Mouse (Mus musculus): ENCODE measurements around the gene Camk1d. TPM values are rescaled to one million over a fixed set of nuclear protein-coding genes. Genes with fewer than 3 reads are reported as not detected.

Gene Camk1d
- polyA plus RNA-seq, 1 experiment from 2014 or later = 1.3 TPM

DNA sequence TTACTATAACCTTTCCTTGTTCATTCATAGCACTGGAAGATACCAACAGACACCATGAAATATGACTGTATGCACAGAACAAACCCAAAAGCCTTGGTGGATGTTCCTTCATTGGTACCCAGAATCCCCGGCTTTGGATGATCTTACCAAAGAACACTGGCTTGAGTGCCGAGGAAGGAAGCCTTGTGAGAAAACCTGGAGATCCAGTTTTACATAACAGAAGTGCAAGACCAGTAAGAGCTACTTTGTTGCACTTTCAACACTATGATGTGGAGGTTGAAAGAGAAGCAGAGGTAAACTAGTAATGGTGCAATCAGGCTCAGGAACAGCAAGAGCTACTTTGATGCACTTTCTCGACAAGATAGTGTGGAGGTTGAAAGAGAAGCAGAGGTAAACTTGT lies 234.4 kb downstream of the Camk1d start:
- H3K4me2 ChIP-seq = no peak overlapping the region
- H3K27me3 ChIP-seq (replicated peaks) = no peaks in the 10 kb centered on the region
- H3K4me3 ChIP-seq = no peak overlapping the region
- H3K9me3 ChIP-seq (replicated peaks) = no peaks in the 10 kb centered on the region
- no peak overlapping the region for H3K27ac ChIP-seq
- no peak for ATAC-seq
- 77% methylated on average over 3 of the region's 3 CpGs for WGBS (ENCODE audit: insufficient replicate concordance)
- H3K4me1 ChIP-seq = no peaks in the 10 kb centered on the region
- H3K36me3 ChIP-seq = no peaks in the 10 kb centered on the region
- no peak overlapping the region for H3K9ac ChIP-seq

GRCm38 (mm10) chr2:5478709-5479108 lies 235.6 kb downstream of the Camk1d start:
- no peak overlapping the region for H3K4me2 ChIP-seq
- H3K27me3 ChIP-seq (replicated peaks) = no peaks in the 10 kb centered on the region
- 53% methylated on average over 5 of the region's 5 CpGs for WGBS (ENCODE audit: insufficient replicate concordance)
- no peak overlapping the region for H3K9ac ChIP-seq
- H3K27ac ChIP-seq = no peak overlapping the region
- H3K36me3 ChIP-seq = no peaks in the 10 kb centered on the region
- H3K4me1 ChIP-seq = no peaks in the 10 kb centered on the region
- ATAC-seq = no peak
- H3K4me3 ChIP-seq = no peak overlapping the region
- H3K9me3 ChIP-seq (replicated peaks) = no peaks in the 10 kb centered on the region

- Histone ChIP-seq H3K36me3 (no peaks in the 10 kb centered on the region), H3K9ac (no peak overlapping the region), H3K27ac (no peak overlapping the region), H3K4me2 (no peak overlapping the region), H3K27me3 (replicated peaks) (no peaks in the 10 kb centered on the region), H3K9me3 (replicated peaks) (no peaks in the 10 kb centered on the region), H3K4me3 (no peak overlapping the region), H3K4me1 (no peaks in the 10 kb centered on the region)
- WGBS (ENCODE audit: insufficient replicate concordance) = 86% methylated on average over 4 of the region's 4 CpGs
- no peak for ATAC-seq
Observed at GRCm38 (mm10) chr2:5478256-5478655, 236.1 kb downstream of the Camk1d start.

DNA sequence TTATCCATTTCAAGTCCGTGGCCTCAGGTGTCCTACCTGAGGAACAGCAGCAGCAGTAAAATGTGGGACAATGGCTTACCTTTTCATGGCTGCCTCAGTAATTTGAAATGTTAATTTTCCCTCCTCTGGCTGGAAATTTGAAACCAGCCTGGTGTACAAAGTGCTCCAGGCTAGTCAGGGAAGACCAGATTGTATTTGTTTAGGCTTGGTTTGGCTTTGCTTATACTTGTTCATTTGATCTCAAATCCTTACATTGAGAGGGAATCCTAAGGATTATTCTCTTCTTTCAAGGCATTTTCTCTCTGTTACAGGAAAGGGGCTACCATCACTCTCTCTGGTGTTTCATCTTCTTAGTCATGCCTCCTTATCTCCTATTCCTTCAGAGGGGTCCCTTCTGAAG lies 236.8 kb downstream of the Camk1d start:
- H3K27ac ChIP-seq = no peak overlapping the region
- no peaks in the 10 kb centered on the region for H3K36me3 ChIP-seq
- no peaks in the 10 kb centered on the region for H3K27me3 ChIP-seq (replicated peaks)
- WGBS (ENCODE audit: insufficient replicate concordance) = 62% methylated on average over 1 of the region's 1 CpGs
- no peak overlapping the region for H3K9ac ChIP-seq
- H3K4me3 ChIP-seq = no peak overlapping the region
- H3K9me3 ChIP-seq (replicated peaks) = no peaks in the 10 kb centered on the region
- H3K4me1 ChIP-seq = no peaks in the 10 kb centered on the region
- no peak for ATAC-seq
- H3K4me2 ChIP-seq = no peak overlapping the region

DNA sequence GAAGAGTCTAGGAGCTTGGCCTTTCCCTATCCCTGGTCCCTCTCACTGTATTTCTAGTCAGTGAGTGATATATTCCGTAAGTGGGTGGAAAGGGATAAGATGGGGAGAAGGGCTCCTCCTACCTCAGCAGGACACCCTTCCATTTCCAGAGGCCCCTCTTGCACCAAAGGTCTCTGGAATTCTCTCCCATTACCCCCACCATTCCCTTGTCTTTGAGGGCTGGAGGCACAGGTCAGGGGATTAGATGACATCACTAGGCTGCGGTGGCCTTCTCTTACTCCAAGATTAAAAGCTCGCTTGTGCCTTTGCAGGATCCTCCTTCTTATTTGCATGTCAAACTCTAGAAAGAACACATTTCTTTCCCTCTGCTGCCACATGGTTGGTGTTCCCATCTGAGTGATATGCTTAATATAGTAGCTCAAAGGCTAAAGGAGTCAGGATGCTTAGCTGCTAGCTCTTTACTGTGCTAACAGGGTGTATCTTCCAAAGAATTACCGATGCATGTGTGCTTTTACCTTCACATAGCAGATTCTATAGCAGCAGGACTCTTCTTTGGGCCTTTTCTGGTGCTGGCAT lies 244.9 kb downstream of the Camk1d start:
- H3K27ac ChIP-seq = no peak overlapping the region
- no peak overlapping the region for H3K9ac ChIP-seq
- H3K4me1 ChIP-seq = no peaks in the 10 kb centered on the region
- H3K4me2 ChIP-seq = no peak overlapping the region
- no peaks in the 10 kb centered on the region for H3K9me3 ChIP-seq (replicated peaks)
- H3K4me3 ChIP-seq = no peak overlapping the region
- no peaks in the 10 kb centered on the region for H3K27me3 ChIP-seq (replicated peaks)
- no peaks in the 10 kb centered on the region for H3K36me3 ChIP-seq
- 71% methylated on average over 4 of the region's 4 CpGs for WGBS (ENCODE audit: insufficient replicate concordance)
- ATAC-seq = no peak

DNA sequence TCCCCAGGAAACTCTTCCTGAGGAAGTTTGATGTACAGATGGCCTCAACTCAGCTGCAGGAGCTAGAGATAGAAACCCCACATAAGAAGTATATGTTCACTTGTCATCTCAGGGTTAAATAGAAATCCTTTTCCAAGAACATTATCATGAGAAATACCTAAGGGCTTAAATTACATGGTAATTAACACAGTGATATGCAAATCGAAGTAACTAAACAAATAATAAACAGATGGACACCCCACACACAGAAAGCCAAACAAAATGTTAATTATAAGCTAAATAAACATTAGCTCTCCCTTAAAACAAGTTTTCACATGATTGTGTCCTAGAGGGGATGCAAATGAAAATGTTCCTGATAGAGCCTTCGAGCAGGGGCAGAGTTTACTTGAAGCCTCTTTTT lies 246.8 kb downstream of the Camk1d start:
- no peak overlapping the region for H3K27ac ChIP-seq
- 48% methylated on average over 2 of the region's 2 CpGs for WGBS (ENCODE audit: insufficient replicate concordance)
- no peak overlapping the region for H3K4me2 ChIP-seq
- no peak for ATAC-seq
- no peaks in the 10 kb centered on the region for H3K4me1 ChIP-seq
- no peaks in the 10 kb centered on the region for H3K36me3 ChIP-seq
- no peaks in the 10 kb centered on the region for H3K9me3 ChIP-seq (replicated peaks)
- no peaks in the 10 kb centered on the region for H3K27me3 ChIP-seq (replicated peaks)
- H3K9ac ChIP-seq = no peak overlapping the region
- H3K4me3 ChIP-seq = no peak overlapping the region

DNA sequence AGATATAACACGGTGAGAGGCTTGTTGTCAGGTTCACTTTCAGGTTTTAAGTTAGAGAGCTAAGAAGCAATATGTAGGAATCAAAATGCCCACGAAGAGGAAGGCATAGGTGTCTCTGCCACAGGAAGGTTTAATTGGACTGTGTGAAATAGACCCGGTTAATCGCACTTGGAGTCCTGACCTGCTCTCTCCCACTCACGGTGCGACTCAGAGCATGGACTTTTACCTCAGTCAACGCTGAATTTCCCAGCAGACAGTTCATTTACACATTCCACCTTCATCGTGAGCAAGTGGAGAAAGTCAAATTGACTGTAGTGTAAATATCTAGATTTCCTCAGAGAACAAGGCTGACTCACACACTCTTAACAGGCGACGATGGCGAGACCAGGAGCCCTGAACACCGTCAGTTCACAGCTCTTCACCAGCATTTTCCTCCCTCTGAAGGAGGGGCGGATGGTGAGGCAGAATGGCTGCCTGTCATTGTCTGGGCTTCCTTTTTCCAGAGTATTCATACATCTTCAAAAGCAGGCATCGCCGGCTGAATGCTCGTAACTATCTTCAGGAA lies 255.6 kb downstream of the Camk1d start:
- Histone ChIP-seq H3K27me3 (replicated peaks) (no peaks in the 10 kb centered on the region), H3K4me3 (no peak overlapping the region), H3K9ac (no peak overlapping the region), H3K27ac (no peak overlapping the region), H3K4me2 (no peak overlapping the region), H3K4me1 (peaks cover 6% of the 10 kb centered on the region), H3K9me3 (replicated peaks) (no peaks in the 10 kb centered on the region), H3K36me3 (no peaks in the 10 kb centered on the region)
- WGBS (ENCODE audit: insufficient replicate concordance) = 66% methylated on average over 16 of the region's 16 CpGs
- no peak for ATAC-seq

GRCm38 (mm10) chr2:5458075-5458494 lies 256.2 kb downstream of the Camk1d start:
- no peak overlapping the region for H3K4me3 ChIP-seq
- peaks cover 6% of the 10 kb centered on the region for H3K4me1 ChIP-seq
- WGBS (ENCODE audit: insufficient replicate concordance) = 77% methylated on average over 5 of the region's 5 CpGs
- H3K36me3 ChIP-seq = no peaks in the 10 kb centered on the region
- H3K4me2 ChIP-seq = no peak overlapping the region
- no peaks in the 10 kb centered on the region for H3K9me3 ChIP-seq (replicated peaks)
- ATAC-seq = no peak
- H3K9ac ChIP-seq = no peak overlapping the region
- H3K27me3 ChIP-seq (replicated peaks) = no peaks in the 10 kb centered on the region
- H3K27ac ChIP-seq = no peak overlapping the region

DNA sequence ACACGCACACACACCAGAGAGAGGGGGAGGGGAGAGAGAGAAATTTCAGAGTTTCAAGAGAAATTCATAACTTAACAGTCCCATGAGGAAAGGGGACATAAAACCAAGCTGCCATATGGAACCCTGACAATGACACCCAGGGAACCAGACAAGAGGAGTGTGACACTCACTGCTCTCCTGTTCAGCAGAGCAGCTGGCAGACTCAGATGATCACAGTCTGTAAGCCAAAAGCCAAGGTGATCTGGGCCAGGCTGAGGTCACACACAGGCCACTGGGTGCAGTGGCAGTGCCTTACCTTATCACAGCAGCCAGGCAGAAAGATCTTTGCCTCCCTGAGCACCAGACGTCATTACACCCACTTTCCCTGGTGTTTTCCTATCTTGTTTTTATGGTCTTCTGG lies 258.2 kb downstream of the Camk1d start:
- H3K4me3 ChIP-seq = no peak overlapping the region
- no peaks in the 10 kb centered on the region for H3K36me3 ChIP-seq
- no peak overlapping the region for H3K4me2 ChIP-seq
- 17% methylated on average over 1 of the region's 2 CpGs for WGBS (ENCODE audit: insufficient replicate concordance)
- no peak overlapping the region for H3K27ac ChIP-seq
- no peak overlapping the region for H3K9ac ChIP-seq
- H3K9me3 ChIP-seq (replicated peaks) = no peaks in the 10 kb centered on the region
- H3K4me1 ChIP-seq = peaks cover 6% of the 10 kb centered on the region
- peak; percentile 61; the same call in 1 of the 2 replicates for ATAC-seq
- no peaks in the 10 kb centered on the region for H3K27me3 ChIP-seq (replicated peaks)

DNA sequence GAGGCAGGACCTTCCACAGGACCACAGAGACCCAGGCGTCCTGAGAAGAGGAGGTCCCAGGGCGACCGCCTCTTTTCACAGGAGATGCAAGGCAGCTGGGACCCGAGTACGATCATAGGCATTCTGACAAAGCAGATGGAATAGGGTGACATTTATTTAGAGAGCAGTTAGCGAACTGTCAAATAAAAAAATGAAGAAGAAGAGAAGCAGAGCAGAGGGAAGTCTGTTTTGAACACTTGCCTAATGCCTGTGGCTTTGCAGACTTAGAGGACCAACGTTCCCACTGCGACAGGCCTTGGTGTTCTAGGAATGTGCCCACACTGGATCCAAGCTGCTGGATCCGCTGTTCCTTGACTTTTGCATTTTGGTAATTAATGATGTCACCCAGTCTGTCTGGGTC lies 259.5 kb downstream of the Camk1d start:
- Histone ChIP-seq H3K4me1 (peaks cover 6% of the 10 kb centered on the region), H3K27me3 (replicated peaks) (no peaks in the 10 kb centered on the region), H3K4me3 (no peak overlapping the region), H3K27ac (no peak overlapping the region), H3K9me3 (replicated peaks) (no peaks in the 10 kb centered on the region), H3K9ac (no peak overlapping the region), H3K4me2 (no peak overlapping the region), H3K36me3 (no peaks in the 10 kb centered on the region)
- WGBS (ENCODE audit: insufficient replicate concordance) = 66% methylated on average over 9 of the region's 9 CpGs
- ATAC-seq = no peak

- H3K4me2 ChIP-seq = no peak overlapping the region
- 79% methylated on average over 2 of the region's 2 CpGs for WGBS (ENCODE audit: insufficient replicate concordance)
- H3K27me3 ChIP-seq (replicated peaks) = no peaks in the 10 kb centered on the region
- H3K4me1 ChIP-seq = peaks cover 6% of the 10 kb centered on the region
- no peaks in the 10 kb centered on the region for H3K36me3 ChIP-seq
- H3K4me3 ChIP-seq = no peak overlapping the region
- ATAC-seq = no peak
- no peak overlapping the region for H3K27ac ChIP-seq
- no peak overlapping the region for H3K9ac ChIP-seq
- H3K9me3 ChIP-seq (replicated peaks) = no peaks in the 10 kb centered on the region
Observed at GRCm38 (mm10) chr2:5451654-5452053, 262.7 kb downstream of the Camk1d start.

DNA sequence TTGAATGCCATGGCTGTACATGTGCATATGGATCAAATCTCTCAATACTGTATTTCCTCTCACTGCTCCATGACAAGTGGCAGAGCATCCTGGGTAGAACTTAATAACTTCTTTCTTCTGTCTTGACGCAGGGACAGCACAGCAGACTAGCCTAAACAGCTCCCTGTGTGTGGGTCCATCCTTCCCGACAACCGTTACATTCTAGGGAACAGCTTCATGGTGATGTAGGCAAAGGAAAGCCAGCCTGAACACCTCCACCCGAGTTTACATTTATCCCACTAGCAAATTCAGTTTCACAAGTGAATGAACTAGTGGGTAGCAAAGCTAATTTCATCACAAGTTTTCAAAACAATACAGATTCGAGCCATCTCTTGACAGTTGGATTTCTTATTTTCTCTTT lies 269.0 kb downstream of the Camk1d start:
- H3K4me3 ChIP-seq = no peak overlapping the region
- H3K4me1 ChIP-seq = no peaks in the 10 kb centered on the region
- no peak overlapping the region for H3K27ac ChIP-seq
- ATAC-seq = no peak
- no peak overlapping the region for H3K4me2 ChIP-seq
- H3K9ac ChIP-seq = no peak overlapping the region
- 64% methylated on average over 5 of the region's 5 CpGs for WGBS (ENCODE audit: insufficient replicate concordance)
- no peaks in the 10 kb centered on the region for H3K9me3 ChIP-seq (replicated peaks)
- no peaks in the 10 kb centered on the region for H3K27me3 ChIP-seq (replicated peaks)
- no peaks in the 10 kb centered on the region for H3K36me3 ChIP-seq

DNA sequence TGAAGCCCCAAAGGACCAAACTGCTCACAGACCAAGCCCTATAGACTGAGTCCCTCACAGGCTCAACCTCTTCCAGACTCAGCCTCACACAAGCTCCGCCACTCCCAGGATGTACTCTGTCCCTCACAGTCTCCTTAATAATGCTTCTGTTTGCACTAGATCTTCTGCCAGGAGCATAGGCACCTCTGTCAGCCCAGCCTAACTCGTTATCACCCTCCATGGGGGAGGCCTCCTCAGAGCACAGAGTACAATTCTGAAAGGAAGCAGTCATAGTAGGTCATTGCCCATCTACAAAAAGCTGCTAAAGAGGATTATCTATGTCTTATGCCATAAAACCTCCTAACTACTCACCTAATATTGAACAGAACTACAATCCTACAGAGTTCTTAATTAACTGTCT lies 276.6 kb downstream of the Camk1d start:
- no peaks in the 10 kb centered on the region for H3K36me3 ChIP-seq
- H3K4me2 ChIP-seq = no peak overlapping the region
- H3K27ac ChIP-seq = no peak overlapping the region
- 38% methylated on average over 2 of the region's 2 CpGs for WGBS (ENCODE audit: insufficient replicate concordance)
- H3K9me3 ChIP-seq (replicated peaks) = no peaks in the 10 kb centered on the region
- H3K27me3 ChIP-seq (replicated peaks) = no peaks in the 10 kb centered on the region
- H3K9ac ChIP-seq = no peak overlapping the region
- ATAC-seq = no peak
- H3K4me3 ChIP-seq = no peak overlapping the region
- no peaks in the 10 kb centered on the region for H3K4me1 ChIP-seq

Data from liver, embryonic 12.5 days (tissue).